Mouse (Mus musculus): ENCODE results near the gene Slc25a1.

GRCm38 (mm10) chr16:17936776-17937175, 8.8 kb upstream of the Slc25a1 start:
- no peak for TF ChIP-seq CTCF (IDR thresholded peaks at IDR 0.05; ENCODE audit: extremely low read depth, insufficient read depth, insufficient read length, insufficient replicate concordance)
- TF ChIP-seq POLR2A (IDR thresholded peaks at IDR 0.05; ENCODE audit: low read depth, low read length) = no peak
